Mouse (Mus musculus): Measurements from ENCODE around the gene Oxct1.

Oxct1 gene

DNA sequence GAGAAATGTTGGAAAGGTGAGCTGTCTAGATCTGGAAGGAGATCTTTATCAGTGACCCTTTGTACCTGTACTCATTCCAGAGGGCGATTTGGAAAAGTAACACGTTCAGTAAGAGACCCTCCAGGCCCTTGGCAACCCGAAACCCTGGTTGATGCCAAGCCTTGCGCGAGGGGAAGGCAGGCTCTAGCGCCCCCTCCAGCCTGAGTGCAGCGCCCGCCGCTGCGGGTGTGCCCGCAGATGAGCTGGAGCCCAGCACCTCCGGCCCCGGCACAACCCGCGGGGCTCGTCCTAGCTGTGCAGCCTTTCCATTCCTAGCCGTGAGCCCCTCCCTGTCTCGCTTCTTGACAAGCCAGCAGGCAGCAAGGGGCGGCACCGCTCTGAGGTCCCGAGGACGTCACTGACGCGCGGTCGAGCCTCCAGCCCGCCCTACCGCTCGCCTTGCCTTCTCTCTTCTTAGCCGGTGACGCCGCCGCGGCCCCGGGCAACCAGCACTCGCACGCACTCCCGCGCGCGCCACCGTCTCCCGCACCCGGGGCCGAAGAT, at the start of gene Oxct1:
TSS of gene Oxct1 (plus strand) at position 153 of the 543 bp plus-strand sequence.
- peak; percentile 94 to 96 for DNase-seq

- DNase-seq: peak; percentile 8 to 20
Observed at GRCm38 (mm10) chr15:3978279-3978678, 47.9 kb upstream of the Oxct1 start.

- peak; percentile 88 to 89 for DNase-seq
Observed at GRCm38 (mm10) chr15:3979061-3979848, 46.9 kb upstream of the Oxct1 start, which contains the start of gene Fbxo4. Gene Fbxo4, minus strand, starts transcription at chr15:3979573.

GRCm38 (mm10) chr15:3979871-3980270, 46.3 kb upstream of the Oxct1 start:
- DNase-seq: no peak

DNA sequence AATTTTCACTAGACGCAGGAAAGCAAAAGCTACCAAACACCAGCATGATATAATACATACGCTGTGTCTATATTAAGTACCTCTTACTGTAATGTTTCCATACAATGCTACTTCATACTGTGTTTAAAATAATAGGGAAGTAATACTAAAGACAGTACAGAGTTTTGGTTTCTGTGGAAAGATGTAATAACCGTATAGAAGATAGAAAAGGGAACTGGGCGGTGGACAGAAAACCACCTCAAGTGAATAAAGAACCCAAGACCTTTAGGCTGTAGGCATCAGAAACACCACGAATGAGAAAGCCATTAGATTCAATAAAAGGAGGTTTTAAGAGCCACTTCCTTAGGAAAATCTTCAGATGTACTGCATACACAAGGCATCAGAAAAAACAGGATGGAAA, 43.5 kb upstream of the Oxct1 start:
- no peak for DNase-seq

DNA sequence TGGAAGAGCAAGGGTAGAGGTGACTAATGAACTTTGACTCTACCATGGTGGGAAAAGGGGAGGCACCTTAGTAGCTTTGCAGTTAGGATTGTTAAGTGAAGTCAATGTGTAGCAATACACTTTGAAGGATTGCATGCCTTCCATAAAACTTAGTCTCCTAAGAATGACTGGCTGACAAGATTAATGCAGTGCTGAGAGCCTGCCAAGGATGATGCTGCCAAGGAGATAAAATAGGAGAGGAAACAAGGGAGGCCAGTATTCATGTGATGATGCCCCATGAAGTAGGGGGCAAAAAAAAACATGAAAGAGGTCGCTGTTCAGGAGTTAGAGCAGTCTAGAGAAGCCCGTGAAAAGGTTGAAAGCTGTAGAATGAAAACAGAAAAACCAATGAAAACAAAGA, 41.3 kb upstream of the Oxct1 start:
- DNase-seq: no peak

GRCm38 (mm10) chr15:3987981-3988380, 38.2 kb upstream of the Oxct1 start:
- peak; percentile 61 to 70 for DNase-seq

DNA sequence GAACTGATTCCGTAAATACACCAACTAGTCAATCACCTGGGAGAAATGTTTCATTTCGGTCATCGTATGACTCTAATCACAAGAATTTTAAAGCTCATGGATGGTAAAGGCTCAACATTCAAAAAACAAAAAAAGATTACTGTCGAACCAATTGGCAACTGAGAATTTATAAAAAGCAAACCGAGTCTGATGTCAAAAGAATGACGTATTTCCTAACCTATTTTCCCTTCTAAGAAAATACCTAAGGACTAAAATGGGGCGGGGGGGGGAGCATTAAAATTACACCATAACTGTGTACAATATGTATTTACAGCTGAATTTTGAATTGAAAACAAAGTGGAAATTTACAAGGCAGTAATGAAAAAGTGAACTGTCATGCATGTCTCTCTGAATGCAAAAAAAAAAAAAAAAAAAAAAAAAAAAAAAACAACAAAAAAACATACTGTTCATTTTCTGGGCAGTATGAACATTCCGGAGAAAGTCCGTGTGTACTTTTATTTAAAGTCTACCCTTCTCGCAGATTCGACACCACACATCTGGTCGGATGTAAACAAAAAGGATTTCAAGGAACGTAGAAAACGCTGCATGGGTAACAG, 31.2 kb upstream of the Oxct1 start:
- DNase-seq: no peak

- DNase-seq: peak; percentile 99
Observed at GRCm38 (mm10) chr15:3995448-3996266, 30.5 kb upstream of the Oxct1 start, which contains the start of gene AW549877. Gene AW549877, minus strand, starts transcription at chr15:3995744.

GRCm38 (mm10) chr15:3996267-3997010, 29.7 kb upstream of the Oxct1 start:
- no peak for DNase-seq

DNA sequence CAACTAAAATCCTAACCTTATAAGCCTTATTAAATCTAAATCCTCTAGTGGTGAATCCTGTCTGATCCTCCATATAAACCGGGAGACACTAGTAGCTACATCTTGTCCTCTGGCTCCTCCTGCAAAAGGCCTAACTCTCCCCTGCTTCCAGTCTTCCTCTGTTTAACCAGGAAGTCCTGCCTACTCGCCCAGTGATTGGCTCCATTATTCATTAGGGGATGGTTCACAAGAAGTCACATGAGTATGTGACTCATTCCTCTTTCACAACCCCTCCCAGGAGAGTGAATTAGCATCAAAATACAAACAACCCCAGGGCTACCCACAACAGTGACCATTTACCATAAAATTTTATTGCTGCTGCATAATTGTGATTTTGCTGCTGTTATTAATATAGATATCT, 27.0 kb upstream of the Oxct1 start:
- no peak for DNase-seq

GRCm38 (mm10) chr15:4000536-4000935, 25.6 kb upstream of the Oxct1 start:
- DNase-seq: no peak

GRCm38 (mm10) chr15:4013873-4014272, 12.3 kb upstream of the Oxct1 start:
- DNase-seq: no peak

DNA sequence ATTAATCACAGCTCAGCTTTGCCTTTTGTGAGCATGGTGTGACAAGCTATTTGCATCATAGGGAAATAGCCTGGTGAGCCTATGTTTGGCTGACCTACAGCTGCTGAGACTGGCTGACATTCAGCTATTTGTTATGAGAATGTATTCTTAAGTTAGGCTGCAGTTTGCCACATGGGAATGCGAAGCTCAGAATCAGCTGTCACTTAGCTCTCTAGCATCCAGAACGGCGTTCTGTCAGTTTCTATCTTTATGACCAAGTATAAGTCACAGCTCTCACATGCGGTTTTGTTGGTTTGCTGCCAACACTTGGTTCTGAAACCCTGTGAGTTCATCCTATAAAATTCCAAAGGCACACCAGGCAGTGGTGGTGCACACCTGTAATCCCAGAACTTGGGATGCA, 5.5 kb upstream of the Oxct1 start:
- DNase-seq: no peak

DNA sequence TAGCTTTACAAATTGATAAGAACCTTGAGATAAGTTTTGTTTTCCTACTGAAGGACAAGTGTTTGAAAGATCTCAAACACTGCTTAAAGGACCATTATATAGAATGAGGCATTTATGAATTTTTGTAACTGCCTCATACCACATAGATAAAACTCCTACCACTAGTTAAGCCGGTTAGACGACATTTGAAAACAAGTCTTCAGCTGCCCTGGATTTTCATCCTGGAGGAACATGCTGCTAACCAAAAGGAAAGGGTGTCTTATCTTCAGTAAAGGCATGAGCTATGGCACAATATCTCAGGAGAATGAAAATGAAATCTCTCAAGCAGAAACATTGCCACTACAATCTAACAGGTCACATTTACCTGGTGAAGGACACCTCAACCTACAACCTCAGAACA, 2.4 kb upstream of the Oxct1 start:
- no peak for DNase-seq

GRCm38 (mm10) chr15:4024726-4025507, 1.3 kb upstream of the Oxct1 start:
- no peak for DNase-seq

DNA sequence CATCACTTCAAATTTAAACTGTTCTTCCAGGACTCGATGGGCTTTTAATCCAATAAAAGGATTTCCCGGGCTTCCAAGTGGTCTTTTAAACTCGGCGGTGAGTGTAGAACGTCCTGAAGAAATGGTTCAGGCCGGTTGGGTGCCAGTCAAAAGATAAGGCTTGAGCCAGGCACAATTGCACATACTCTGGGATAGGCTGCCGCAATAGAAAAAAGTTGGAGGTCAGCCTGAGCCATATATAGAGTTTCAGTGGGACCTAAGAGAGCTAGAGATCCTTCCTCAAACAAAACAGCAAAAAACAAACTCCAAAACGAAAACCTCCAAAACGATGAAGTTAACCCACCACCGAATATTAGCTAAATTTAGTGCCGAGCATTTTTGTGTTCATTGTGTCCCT, 677 bp upstream of the Oxct1 start:
- no peak for DNase-seq

- peak; percentile 88 to 92 for DNase-seq
Observed at GRCm38 (mm10) chr15:4026831-4027584, 825 bp downstream of the Oxct1 start.

- DNase-seq: no peak
Observed at GRCm38 (mm10) chr15:4027671-4028410, 1.7 kb downstream of the Oxct1 start.

GRCm38 (mm10) chr15:4028411-4028700, 2.2 kb downstream of the Oxct1 start:
- no peak for DNase-seq
